In the genomic region with DNA sequence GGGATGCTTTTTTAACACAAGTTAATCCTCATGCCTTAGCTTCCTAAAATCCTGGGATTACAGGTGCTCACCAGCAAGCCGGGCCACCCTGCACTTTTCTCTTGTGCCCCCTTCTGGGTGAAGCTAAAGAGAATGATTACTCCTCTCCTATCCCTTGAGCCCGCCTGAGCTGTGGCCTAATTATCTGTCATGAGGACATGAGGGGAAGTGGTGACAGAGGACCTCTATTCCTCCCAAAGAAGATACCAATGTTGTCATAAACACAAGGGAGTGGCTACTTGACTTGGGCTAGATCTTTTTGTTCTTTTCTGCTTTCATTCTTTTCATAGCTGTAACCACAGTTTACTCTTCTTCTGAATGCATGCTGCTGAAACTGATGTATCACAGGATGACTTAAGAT, we compare ENCODE assay signal across 12 mouse cellular contexts.
"Had no signal": no experiment of that assay in that cellular context is flagged by ENCODE, and none has a peak within 500 bp of the region (broad histone marks: within the 10 kb centered on the region; RNA-seq: fewer than 3 reads in every experiment).

No protein-coding gene starts in this region.

- H3K27me3 ChIP-seq: kidney, embryonic 15.5 days; liver, embryonic 15.5 days; midbrain, embryonic 15.5 days; neural tube, embryonic 12.5 days had no signal

- H3K4me3 ChIP-seq: kidney, embryonic 15.5 days; left cerebral cortex, adult 2 months; limb, embryonic 10.5 days; liver, embryonic 15.5 days; midbrain, embryonic 15.5 days; neural tube, embryonic 12.5 days had no signal

- H3K9me3 ChIP-seq: kidney, embryonic 15.5 days; limb, embryonic 10.5 days; liver, embryonic 15.5 days; midbrain, embryonic 15.5 days; neural tube, embryonic 12.5 days had no signal

- H3K9ac ChIP-seq: kidney, embryonic 15.5 days; liver, embryonic 15.5 days; midbrain, embryonic 15.5 days; neural tube, embryonic 12.5 days had no signal

- ATAC-seq: midbrain, embryonic 15.5 days had no signal

- H3K4me2 ChIP-seq: kidney, embryonic 15.5 days; liver, embryonic 11.5 days; liver, embryonic 15.5 days; midbrain, embryonic 11.5 days; midbrain, embryonic 15.5 days; neural tube, embryonic 12.5 days had no signal

- DNase-seq: kidney, postnatal 14 days; lung, adult 2 months; lung, postnatal 10 days had no signal

- H3K36me3 ChIP-seq: kidney, embryonic 15.5 days; limb, embryonic 10.5 days; liver, embryonic 15.5 days; midbrain, embryonic 15.5 days; neural tube, embryonic 12.5 days had no signal

- H3K4me1 ChIP-seq: kidney, embryonic 15.5 days; limb, embryonic 10.5 days; liver, embryonic 15.5 days; midbrain, embryonic 15.5 days; neural tube, embryonic 12.5 days had no signal

- H3K27ac ChIP-seq: kidney, embryonic 15.5 days; left cerebral cortex, adult 2 months; limb, embryonic 10.5 days; liver, embryonic 15.5 days; macrophage; midbrain, embryonic 15.5 days; neural tube, embryonic 12.5 days had no signal
